Mouse (Mus musculus) heart, embryonic 13.5 days (tissue): ENCODE measurements around the gene Cdhr3. TPM values are rescaled to one million over a fixed set of nuclear protein-coding genes. Genes with fewer than 3 reads are reported as not detected.
A peak's percentile ranks its signal among the peaks of the same experiment; 100 is the strongest.

Source experiments
- ATAC-seq: fragments of 200-750 bp; cut with Nextera tagmentation; 2 replicates; pipeline ENCODE4 v1.8.0; 2017; ENCODE audit warnings: moderate TSS enrichment; ENCODE audit not compliant: insufficient number of reproducible peaks, low FRiP score, low TSS enrichment; ENCODE audit errors: extremely low read depth
- H3K27ac ChIP-seq: fragments of 300-500 bp; sonication (generic); replicated peaks from 2 replicates; pipeline ENCODE4 v1.5.1; 2015; ENCODE audit warnings: moderate library complexity, mild to moderate bottlenecking, inconsistent platforms
- H3K27me3 ChIP-seq: fragments of 300-500 bp; sonication (generic); replicated peaks from 2 replicates; pipeline ENCODE4 v1.6.1; 2015; ENCODE audit warnings: mild to moderate bottlenecking, inconsistent platforms
- H3K36me3 ChIP-seq: fragments of 300-500 bp; sonication (generic); 2 replicates; pipeline ENCODE4 v1.6.1; 2015; ENCODE audit warnings: mild to moderate bottlenecking, inconsistent platforms
- H3K4me1 ChIP-seq: fragments of 300-500 bp; sonication (generic); 2 replicates; pipeline ENCODE4 v1.6.1; 2015; ENCODE audit warnings: inconsistent platforms
- H3K4me2 ChIP-seq: fragments of 300-500 bp; sonication (generic); 2 replicates; pipeline ENCODE4 v1.6.1; 2015; ENCODE audit warnings: inconsistent platforms, mild to moderate bottlenecking, moderate library complexity
- H3K4me3 ChIP-seq: fragments of 300-500 bp; sonication (generic); 2 replicates; pipeline ENCODE4 v1.5.1; 2015; ENCODE audit warnings: moderate library complexity, mild to moderate bottlenecking, inconsistent platforms
- H3K9ac ChIP-seq: fragments of 300-500 bp; sonication (generic); 2 replicates; pipeline ENCODE4 v1.6.1; 2015; ENCODE audit warnings: inconsistent platforms, mild to moderate bottlenecking, moderate library complexity
- H3K9me3 ChIP-seq: fragments of 300-500 bp; sonication (generic); 2 replicates; pipeline ENCODE4 v1.6.1; 2016; ENCODE audit warnings: inconsistent platforms
- WGBS: fragments of 180-500 bp; shearing (Covaris S2); methylation state at CpG from one replicate; pipeline ENCODE4 v1.1.7; 2015; ENCODE audit warnings: mixed read lengths; 5-methylcytosine and 5-hydroxymethylcytosine counted together
- polyA plus RNA-seq: library from polyadenylated mRNA; unstranded; fragments of >200 nt; fragmentation: Nextera tagmentation; extraction: Ambion mirVana; gene quantifications from 2 replicates; pipeline ENCODE4 v1.2.1, GENCODE M21; 2015

Cdhr3 gene
- polyA plus RNA-seq, 1 experiment from 2014 or later = 0.17 TPM

DNA sequence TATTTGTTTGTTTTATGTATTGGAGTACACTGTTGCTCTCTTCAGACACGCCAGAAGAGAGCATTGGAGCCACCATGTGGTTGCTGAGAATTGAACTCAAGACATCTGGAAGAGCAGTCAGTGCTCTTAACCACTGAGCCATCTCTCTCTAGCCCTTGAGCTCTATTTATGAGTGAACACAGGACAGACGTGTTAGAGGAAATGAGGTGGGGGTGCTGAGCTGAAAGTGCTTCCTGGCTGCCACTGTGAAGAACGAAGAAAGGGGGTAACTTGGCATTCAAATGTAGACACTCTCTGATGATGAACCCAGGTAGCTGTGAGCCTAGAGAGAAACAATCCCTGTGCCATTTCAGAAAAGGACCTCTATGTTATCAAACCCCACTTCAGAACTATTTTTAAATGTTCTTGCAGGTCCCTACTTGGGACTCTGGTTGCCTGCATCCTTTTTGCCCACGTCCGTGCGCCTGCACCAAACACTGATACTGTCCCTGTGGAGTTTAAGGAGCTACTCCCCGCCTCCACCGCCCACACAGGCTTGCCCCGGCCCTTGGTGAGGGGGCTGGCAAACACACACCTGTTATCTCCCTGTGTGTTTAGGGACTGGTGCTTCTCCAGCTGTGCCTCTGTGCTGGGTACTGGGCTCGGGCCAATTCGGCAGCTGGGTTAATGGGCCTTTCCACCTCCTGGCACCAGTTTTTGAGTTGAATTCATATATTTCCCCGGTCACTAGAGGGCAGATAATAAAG is 58.2 kb downstream of the Cdhr3 start:
- H3K27ac ChIP-seq = no peak overlapping the region
- WGBS = 32% methylated on average over 12 of the region's 12 CpGs

GRCm38 (mm10) chr12:33033221-33033620 is 59.5 kb downstream of the Cdhr3 start:
- WGBS = 66% methylated on average over 6 of the region's 6 CpGs
- H3K4me2 ChIP-seq = no peak overlapping the region
- no peak overlapping the region for H3K9ac ChIP-seq
- H3K36me3 ChIP-seq = no peaks in the 10 kb centered on the region
- ATAC-seq = no peak
- H3K27me3 ChIP-seq = peaks cover 20% of the 10 kb centered on the region; the same call in 1 of the 2 replicates
- no peaks in the 10 kb centered on the region for H3K9me3 ChIP-seq
- peaks cover 33% of the 10 kb centered on the region for H3K4me1 ChIP-seq
- no peak overlapping the region for H3K27ac ChIP-seq
- H3K4me3 ChIP-seq = no peak overlapping the region

More for the DNA sequence above, 58.2 kb downstream of the Cdhr3 start:
- no peaks in the 10 kb centered on the region for H3K36me3 ChIP-seq
- no peak for ATAC-seq
- peaks cover 12% of the 10 kb centered on the region; the same call in 1 of the 2 replicates for H3K27me3 ChIP-seq
- H3K4me1 ChIP-seq = peaks cover 27% of the 10 kb centered on the region
- peak overlapping the region; percentile 15 for H3K4me2 ChIP-seq
- H3K9me3 ChIP-seq = no peaks in the 10 kb centered on the region
- H3K9ac ChIP-seq = no peak overlapping the region
- H3K4me3 ChIP-seq = no peak overlapping the region

GRCm38 (mm10) chr12:33030589-33030988 is 62.1 kb downstream of the Cdhr3 start:
- no peak overlapping the region for H3K4me2 ChIP-seq
- H3K36me3 ChIP-seq = no peaks in the 10 kb centered on the region
- ATAC-seq = no peak
- no peaks in the 10 kb centered on the region for H3K9me3 ChIP-seq
- no peak overlapping the region for H3K27ac ChIP-seq
- peaks cover 21% of the 10 kb centered on the region; the same call in 1 of the 2 replicates for H3K27me3 ChIP-seq
- 76% methylated on average over 2 of the region's 2 CpGs for WGBS
- H3K9ac ChIP-seq = no peak overlapping the region
- H3K4me1 ChIP-seq = peaks cover 36% of the 10 kb centered on the region
- no peak overlapping the region for H3K4me3 ChIP-seq

DNA sequence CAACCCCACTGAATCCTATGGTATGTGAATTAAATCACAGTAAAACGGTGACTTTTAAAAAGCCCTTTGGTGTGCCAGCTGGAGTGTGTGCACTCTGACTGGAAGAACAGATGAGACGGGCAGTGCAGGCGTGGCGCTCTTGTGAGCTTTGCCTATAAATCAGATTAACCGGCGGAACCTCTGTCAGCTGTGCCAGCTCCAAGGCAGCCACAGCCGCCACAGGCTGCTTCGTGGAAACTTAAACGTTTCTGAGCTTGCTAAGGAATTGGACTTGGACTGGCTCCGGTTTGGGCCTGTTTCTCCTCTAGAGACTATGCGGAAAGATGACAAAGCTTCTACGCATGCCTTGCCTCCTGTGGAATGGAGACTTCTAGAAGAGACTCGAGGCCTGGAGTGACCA is 62.6 kb downstream of the Cdhr3 start:
- Histone ChIP-seq H3K27ac (no peak overlapping the region), H3K36me3 (no peaks in the 10 kb centered on the region), H3K9ac (no peak overlapping the region), H3K9me3 (no peaks in the 10 kb centered on the region), H3K27me3 (peaks cover 27% of the 10 kb centered on the region; the same call in 1 of the 2 replicates), H3K4me3 (no peak overlapping the region), H3K4me2 (no peak overlapping the region), H3K4me1 (peaks cover 31% of the 10 kb centered on the region)
- WGBS = 79% methylated on average over 13 of the region's 13 CpGs
- ATAC-seq = no peak

- H3K4me3 ChIP-seq = no peak overlapping the region
- H3K27me3 ChIP-seq = peaks cover 27% of the 10 kb centered on the region; the same call in 1 of the 2 replicates
- peaks cover 17% of the 10 kb centered on the region for H3K4me1 ChIP-seq
- no peaks in the 10 kb centered on the region for H3K9me3 ChIP-seq
- no peak overlapping the region for H3K4me2 ChIP-seq
- no peak overlapping the region for H3K9ac ChIP-seq
- no peak overlapping the region for H3K27ac ChIP-seq
- H3K36me3 ChIP-seq = no peaks in the 10 kb centered on the region
- ATAC-seq = no peak
- WGBS = 54% methylated on average over 13 of the region's 13 CpGs
These were observed 64.0 kb downstream of the Cdhr3 start for GRCm38 (mm10) chr12:33028708-33029107.

DNA sequence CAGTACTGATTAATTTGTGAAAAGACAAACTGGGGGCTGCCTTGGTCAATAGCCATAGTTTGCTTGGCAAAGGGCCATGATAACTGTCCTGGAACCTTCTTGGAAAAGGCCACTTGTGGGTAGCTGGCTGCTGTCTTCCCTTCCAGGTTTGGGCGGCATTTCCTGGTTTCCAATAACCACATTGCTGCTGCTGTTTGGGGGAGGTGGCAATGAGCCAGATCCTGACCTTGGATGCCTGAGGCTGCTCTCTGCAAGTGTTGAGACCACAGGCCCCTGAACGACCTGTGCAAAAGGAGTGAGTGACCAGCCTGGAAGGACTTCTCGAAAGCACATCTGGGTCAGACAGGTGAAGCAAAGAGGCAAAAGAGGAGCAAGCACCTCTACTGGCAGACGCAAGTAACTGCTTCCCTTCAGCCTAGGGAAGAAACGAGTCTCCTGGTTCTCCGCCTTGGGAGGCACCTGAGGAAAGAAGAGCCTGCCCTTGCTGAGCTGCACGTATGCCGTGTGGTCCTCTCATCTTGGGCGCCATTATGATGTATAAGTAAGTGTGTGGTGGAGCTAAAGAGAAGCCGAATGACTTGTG is 64.5 kb downstream of the Cdhr3 start:
- Histone ChIP-seq H3K9me3 (no peaks in the 10 kb centered on the region), H3K4me1 (peaks cover 17% of the 10 kb centered on the region), H3K27ac (no peak overlapping the region), H3K4me2 (no peak overlapping the region), H3K27me3 (peaks cover 27% of the 10 kb centered on the region; the same call in 1 of the 2 replicates), H3K4me3 (no peak overlapping the region), H3K9ac (no peak overlapping the region), H3K36me3 (no peaks in the 10 kb centered on the region)
- 47% methylated on average over 10 of the region's 10 CpGs for WGBS
- no peak for ATAC-seq

- Histone ChIP-seq H3K4me1 (peaks cover 17% of the 10 kb centered on the region), H3K9ac (peak overlapping the region; percentile 65; the same call in 1 of the 2 replicates), H3K9me3 (no peaks in the 10 kb centered on the region), H3K27me3 (peaks cover 27% of the 10 kb centered on the region; the same call in 1 of the 2 replicates), H3K4me3 (peak overlapping the region; percentile 29), H3K27ac (peak overlapping the region; percentile 39; the same call in 1 of the 2 replicates), H3K36me3 (no peaks in the 10 kb centered on the region), H3K4me2 (peak overlapping the region; percentile 62)
- no peak for ATAC-seq
- WGBS = 2% methylated on average over 10 of the region's 10 CpGs
These were observed 65.6 kb downstream of the Cdhr3 start for GRCm38 (mm10) chr12:33027093-33027492.

DNA sequence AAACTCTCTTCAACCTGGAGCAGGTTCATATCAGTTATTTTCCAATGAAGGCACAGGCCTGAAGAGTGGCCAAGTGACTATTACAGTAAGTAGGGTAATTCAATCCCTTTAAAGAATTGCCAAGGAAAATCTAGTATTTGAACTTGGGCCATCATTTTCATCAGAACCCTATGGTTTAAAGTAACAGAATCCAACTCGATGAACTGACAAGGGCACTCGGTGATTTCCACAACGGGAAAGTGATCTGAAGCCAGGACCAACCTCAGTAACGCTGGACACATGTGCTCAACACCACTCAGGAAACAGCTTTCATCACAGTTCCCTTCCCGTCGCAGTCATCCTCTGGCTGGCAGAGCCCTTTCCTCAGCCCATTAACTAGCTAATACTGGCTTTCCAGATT is 68.2 kb downstream of the Cdhr3 start:
- Histone ChIP-seq H3K36me3 (no peaks in the 10 kb centered on the region), H3K9ac (no peak overlapping the region), H3K4me2 (no peak overlapping the region), H3K27ac (no peak overlapping the region), H3K27me3 (peaks cover 15% of the 10 kb centered on the region; the same call in 1 of the 2 replicates), H3K4me3 (no peak overlapping the region), H3K9me3 (no peaks in the 10 kb centered on the region), H3K4me1 (peaks cover 17% of the 10 kb centered on the region)
- WGBS = 41% methylated on average over 6 of the region's 6 CpGs
- no peak for ATAC-seq

DNA sequence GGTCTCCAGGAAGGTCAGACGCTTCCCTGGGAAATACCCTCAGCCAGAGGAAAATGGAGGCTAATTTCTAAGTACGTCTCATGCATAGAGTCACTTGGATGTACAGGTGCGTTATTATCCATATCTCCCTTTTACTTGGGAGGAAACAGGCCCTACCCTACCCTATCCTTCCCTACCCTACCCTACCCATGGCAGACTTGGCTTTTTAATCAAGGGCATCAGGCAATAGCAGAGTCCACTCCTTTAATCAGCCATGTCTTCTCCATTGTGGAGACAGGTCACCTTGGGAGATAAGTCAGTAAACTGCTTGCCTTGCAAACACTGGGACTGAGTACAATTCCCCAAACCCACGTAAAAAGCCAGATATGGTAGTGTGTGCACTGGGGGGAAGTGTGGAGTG is 70.9 kb downstream of the Cdhr3 start:
- no peak overlapping the region for H3K4me2 ChIP-seq
- H3K9me3 ChIP-seq = no peaks in the 10 kb centered on the region
- H3K27ac ChIP-seq = no peak overlapping the region
- H3K4me3 ChIP-seq = no peak overlapping the region
- no peak overlapping the region for H3K9ac ChIP-seq
- H3K36me3 ChIP-seq = no peaks in the 10 kb centered on the region
- WGBS = 81% methylated on average over 4 of the region's 4 CpGs
- H3K27me3 ChIP-seq = peaks cover 10% of the 10 kb centered on the region; the same call in 1 of the 2 replicates
- ATAC-seq = no peak
- H3K4me1 ChIP-seq = no peaks in the 10 kb centered on the region

GRCm38 (mm10) chr12:33021140-33021539 is 71.5 kb downstream of the Cdhr3 start:
- no peak for ATAC-seq
- H3K4me3 ChIP-seq = no peak overlapping the region
- no peak overlapping the region for H3K4me2 ChIP-seq
- peaks cover 15% of the 10 kb centered on the region; the same call in 1 of the 2 replicates for H3K27me3 ChIP-seq
- no peak overlapping the region for H3K9ac ChIP-seq
- 67% methylated on average over 9 of the region's 9 CpGs for WGBS
- no peaks in the 10 kb centered on the region for H3K4me1 ChIP-seq
- no peaks in the 10 kb centered on the region for H3K36me3 ChIP-seq
- H3K9me3 ChIP-seq = no peaks in the 10 kb centered on the region
- H3K27ac ChIP-seq = no peak overlapping the region

GRCm38 (mm10) chr12:33020011-33020410 is 72.7 kb downstream of the Cdhr3 start:
- H3K4me2 ChIP-seq = no peak overlapping the region
- H3K27ac ChIP-seq = no peak overlapping the region
- H3K4me3 ChIP-seq = no peak overlapping the region
- H3K9me3 ChIP-seq = no peaks in the 10 kb centered on the region
- WGBS = 78% methylated on average over 6 of the region's 6 CpGs
- H3K36me3 ChIP-seq = no peaks in the 10 kb centered on the region
- no peak overlapping the region for H3K9ac ChIP-seq
- H3K27me3 ChIP-seq = peaks cover 17% of the 10 kb centered on the region
- ATAC-seq = no peak
- H3K4me1 ChIP-seq = no peaks in the 10 kb centered on the region
